Mouse (Mus musculus) liver, embryonic 15.5 days (tissue): ENCODE results near the gene Col4a3. TPM values are rescaled to one million over a fixed set of nuclear protein-coding genes. Genes with fewer than 3 reads are reported as not detected.

Experiments
- ATAC-seq: fragments of 200-750 bp; cut with Nextera tagmentation; 2 replicates; pipeline ENCODE4 v1.8.0; 2017; ENCODE audit warnings: moderate number of reproducible peaks, mild to moderate bottlenecking, moderate library complexity; ENCODE audit not compliant: insufficient read depth
- H3K27ac ChIP-seq: fragments of 300-500 bp; sonication (generic); replicated peaks from 2 replicates; pipeline ENCODE4 v1.5.1; 2015; ENCODE audit warnings: mild to moderate bottlenecking, inconsistent platforms
- H3K27me3 ChIP-seq: fragments of 300-500 bp; sonication (generic); 2 replicates; pipeline ENCODE4 v1.6.1; 2015; ENCODE audit warnings: mild to moderate bottlenecking, inconsistent platforms
- H3K36me3 ChIP-seq: fragments of 300-500 bp; sonication (generic); replicated peaks from 2 replicates; pipeline ENCODE4 v1.6.1; 2015; ENCODE audit warnings: moderate library complexity, mild to moderate bottlenecking, inconsistent platforms
- H3K4me1 ChIP-seq: fragments of 300-500 bp; sonication (generic); replicated peaks from 2 replicates; pipeline ENCODE4 v1.6.1; 2015; ENCODE audit warnings: inconsistent platforms
- H3K4me2 ChIP-seq: fragments of 300-500 bp; sonication (generic); 2 replicates; pipeline ENCODE4 v1.6.1; 2015; ENCODE audit warnings: moderate library complexity, mild to moderate bottlenecking, inconsistent platforms
- H3K4me3 ChIP-seq: fragments of 300-500 bp; sonication (generic); replicated peaks from 2 replicates; pipeline ENCODE4 v1.5.1; 2015; ENCODE audit warnings: mild to moderate bottlenecking, inconsistent platforms
- H3K9ac ChIP-seq: fragments of 300-500 bp; sonication (generic); 2 replicates; pipeline ENCODE4 v1.6.1; 2015; ENCODE audit warnings: moderate library complexity, mild to moderate bottlenecking, inconsistent platforms
- H3K9me3 ChIP-seq: fragments of 300-500 bp; sonication (generic); replicated peaks from 2 replicates; pipeline ENCODE4 v1.6.1; 2016; ENCODE audit warnings: inconsistent platforms
- whole genome bisulfite sequencing: fragments of 180-500 bp; shearing (Covaris S2); methylation state at CpG from one replicate; pipeline ENCODE4 v1.1.7; 2015; ENCODE audit warnings: mixed read lengths; ENCODE audit not compliant: insufficient replicate concordance; 5-methylcytosine and 5-hydroxymethylcytosine counted together
- polyA plus RNA-seq: library from polyadenylated mRNA; unstranded; fragments of >200 nt; fragmentation: Nextera tagmentation; extraction: Ambion mirVana; gene quantifications from 2 replicates; pipeline ENCODE4 v1.2.1, GENCODE M21; 2015

Gene Col4a3
- polyA plus RNA-seq, 1 experiment from 2014 or later, result 0.21 TPM

GRCm38 (mm10) chr1:82686866-82687265 lies 100.1 kb downstream of the Col4a3 start:
- no peak for ATAC-seq
- H3K36me3 ChIP-seq, result no peaks in the 10 kb centered on the region
- H3K27ac ChIP-seq, result no peak overlapping the region
- H3K9ac ChIP-seq, result no peak overlapping the region
- no peaks in the 10 kb centered on the region for H3K9me3 ChIP-seq
- peaks cover 3% of the 10 kb centered on the region; the same call in 1 of the 2 replicates for H3K4me1 ChIP-seq
- H3K4me3 ChIP-seq, result no peak overlapping the region
- no peak overlapping the region for H3K4me2 ChIP-seq
- no peaks in the 10 kb centered on the region for H3K27me3 ChIP-seq
- WGBS, result 29% methylated on average over 2 of the region's 2 CpGs

GRCm38 (mm10) chr1:82687931-82688330 lies 101.2 kb downstream of the Col4a3 start:
- 73% methylated on average over 6 of the region's 6 CpGs for WGBS
- no peak overlapping the region for H3K4me3 ChIP-seq
- H3K9me3 ChIP-seq, result no peaks in the 10 kb centered on the region

GRCm38 (mm10) chr1:82695915-82696314 lies 109.2 kb downstream of the Col4a3 start:
- Histone ChIP-seq H3K4me1 (no peaks in the 10 kb centered on the region), H3K9me3 (no peaks in the 10 kb centered on the region), H3K9ac (no peak overlapping the region), H3K27me3 (no peaks in the 10 kb centered on the region), H3K4me2 (no peak overlapping the region), H3K27ac (no peak overlapping the region), H3K36me3 (no peaks in the 10 kb centered on the region), H3K4me3 (no peak overlapping the region)
- whole genome bisulfite sequencing, result 39% methylated on average over 3 of the region's 3 CpGs
- ATAC-seq, result no peak

More at GRCm38 (mm10) chr1:82687931-82688330, 101.2 kb downstream of the Col4a3 start:
- Histone ChIP-seq H3K36me3 (no peaks in the 10 kb centered on the region), H3K27me3 (no peaks in the 10 kb centered on the region), H3K4me1 (peaks cover 3% of the 10 kb centered on the region; the same call in 1 of the 2 replicates), H3K27ac (no peak overlapping the region), H3K9ac (no peak overlapping the region), H3K4me2 (no peak overlapping the region)
- ATAC-seq, result no peak

DNA sequence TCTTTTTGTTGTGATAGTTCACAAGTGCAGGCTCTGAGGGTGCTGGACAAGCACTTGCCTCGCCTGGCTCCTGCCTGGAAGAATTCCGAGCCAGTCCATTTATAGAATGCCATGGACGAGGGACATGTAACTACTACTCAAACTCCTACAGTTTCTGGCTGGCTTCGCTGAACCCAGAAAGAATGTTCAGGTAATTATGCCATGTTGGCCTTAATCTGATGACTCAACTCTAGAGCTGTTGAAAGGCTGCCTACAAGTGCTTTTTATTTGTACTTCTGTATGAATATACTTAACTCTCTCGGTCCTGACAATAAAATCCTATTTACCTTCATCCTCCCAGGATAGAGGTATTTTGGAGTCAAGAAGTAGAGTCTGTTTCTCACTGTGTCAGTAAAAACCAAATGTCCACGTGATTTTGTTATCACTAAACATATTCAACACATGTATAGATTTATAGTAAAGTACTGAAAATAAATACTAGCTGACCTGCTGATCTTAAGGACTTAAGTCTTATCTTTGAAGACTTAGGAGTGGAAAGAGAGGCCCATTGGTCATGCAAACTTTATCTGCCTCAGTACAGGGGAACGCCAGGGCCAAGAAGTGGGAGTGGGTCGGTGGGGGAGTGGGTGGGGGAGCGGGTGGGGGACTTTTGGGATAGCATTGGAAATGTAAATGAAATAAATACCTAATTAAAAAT lies 131.2 kb downstream of the Col4a3 start:
- 46% methylated on average over 9 of the region's 9 CpGs for WGBS
- Histone ChIP-seq H3K36me3 (no peaks in the 10 kb centered on the region), H3K27ac (no peak overlapping the region), H3K4me1 (peaks cover 20% of the 10 kb centered on the region), H3K27me3 (peaks cover 6% of the 10 kb centered on the region; the same call in 1 of the 2 replicates), H3K4me3 (no peak overlapping the region), H3K4me2 (no peak overlapping the region), H3K9me3 (no peaks in the 10 kb centered on the region), H3K9ac (no peak overlapping the region)
- ATAC-seq, result peak; percentile 71; the same call in 1 of the 2 replicates

DNA sequence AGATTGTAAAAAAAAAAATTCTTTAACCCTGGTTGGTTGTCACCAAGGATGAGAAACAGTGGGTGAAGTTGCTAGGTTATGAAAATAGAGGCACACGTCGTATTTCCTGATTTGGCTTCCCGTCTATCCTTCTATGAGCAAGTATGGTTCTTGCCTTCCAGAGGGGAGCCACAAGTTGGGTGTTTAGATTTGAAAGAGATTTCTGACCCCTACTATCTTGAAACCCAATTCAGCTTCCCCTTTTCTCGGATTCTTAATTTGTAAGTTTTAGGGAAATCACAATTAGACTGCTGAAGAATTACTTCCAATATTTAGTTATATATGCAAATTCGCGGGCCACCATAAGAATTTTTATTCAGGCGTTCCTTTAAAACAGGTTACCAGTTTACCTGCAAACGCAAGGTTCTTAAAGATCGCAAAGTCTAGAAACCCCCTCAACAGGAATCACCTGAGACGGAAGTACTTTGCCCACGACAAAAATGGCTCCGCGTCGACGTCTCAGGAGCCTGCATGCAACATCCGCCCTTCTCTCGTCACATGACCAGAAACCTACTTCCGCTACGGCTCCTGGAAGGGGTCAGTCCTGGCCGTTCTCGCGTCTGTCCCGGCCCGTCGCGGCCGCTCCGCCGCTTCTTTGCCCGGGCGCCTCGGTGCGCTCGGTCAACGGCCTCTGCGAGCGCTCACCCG lies 137.8 kb downstream of the Col4a3 start, which contains the start of gene Mff:
TSS of gene Mff (plus strand) at position 552 of the 687 bp plus-strand sequence.
- peaks cover 7% of the 10 kb centered on the region; the same call in 1 of the 2 replicates for H3K27me3 ChIP-seq
- H3K36me3 ChIP-seq, result peaks cover 18% of the 10 kb centered on the region
- ATAC-seq, result peak; percentile 97
- WGBS, result 8% methylated on average over 38 of the region's 38 CpGs
- H3K9ac ChIP-seq, result peak within 1 kb of the TSS; percentile 97
- peak within 1 kb of the TSS; percentile 94 for H3K27ac ChIP-seq
- H3K4me1 ChIP-seq, result peaks cover 23% of the 10 kb centered on the region
- H3K9me3 ChIP-seq, result no peaks in the 10 kb centered on the region
- H3K4me3 ChIP-seq, result peak within 1 kb of the TSS; percentile 86
- peak within 1 kb of the TSS; percentile 73 for H3K4me2 ChIP-seq

GRCm38 (mm10) chr1:82725026-82725874 lies 138.5 kb downstream of the Col4a3 start:
- peaks cover 7% of the 10 kb centered on the region; the same call in 1 of the 2 replicates for H3K27me3 ChIP-seq
- peak; percentile 97 for ATAC-seq
- H3K9me3 ChIP-seq, result no peaks in the 10 kb centered on the region
- peaks cover 18% of the 10 kb centered on the region for H3K4me1 ChIP-seq
- peaks cover 25% of the 10 kb centered on the region for H3K36me3 ChIP-seq
- H3K4me2 ChIP-seq, result peak overlapping the region; percentile 73
- H3K4me3 ChIP-seq, result peak overlapping the region; percentile 86
- peak overlapping the region; percentile 97 for H3K9ac ChIP-seq
- 1% methylated on average over 37 of the region's 37 CpGs for WGBS
- peak overlapping the region; percentile 94 for H3K27ac ChIP-seq

- Histone ChIP-seq H3K27me3 (peaks cover 7% of the 10 kb centered on the region; the same call in 1 of the 2 replicates), H3K36me3 (peaks cover 30% of the 10 kb centered on the region), H3K9ac (peak overlapping the region; percentile 97), H3K27ac (peak overlapping the region; percentile 94), H3K4me3 (peak overlapping the region; percentile 86), H3K9me3 (no peaks in the 10 kb centered on the region), H3K4me2 (peak overlapping the region; percentile 73), H3K4me1 (peaks cover 18% of the 10 kb centered on the region)
- WGBS, result 11% methylated on average over 4 of the region's 4 CpGs
- peak; percentile 40 for ATAC-seq
These were observed 139.1 kb downstream of the Col4a3 start for GRCm38 (mm10) chr1:82725875-82726185.

DNA sequence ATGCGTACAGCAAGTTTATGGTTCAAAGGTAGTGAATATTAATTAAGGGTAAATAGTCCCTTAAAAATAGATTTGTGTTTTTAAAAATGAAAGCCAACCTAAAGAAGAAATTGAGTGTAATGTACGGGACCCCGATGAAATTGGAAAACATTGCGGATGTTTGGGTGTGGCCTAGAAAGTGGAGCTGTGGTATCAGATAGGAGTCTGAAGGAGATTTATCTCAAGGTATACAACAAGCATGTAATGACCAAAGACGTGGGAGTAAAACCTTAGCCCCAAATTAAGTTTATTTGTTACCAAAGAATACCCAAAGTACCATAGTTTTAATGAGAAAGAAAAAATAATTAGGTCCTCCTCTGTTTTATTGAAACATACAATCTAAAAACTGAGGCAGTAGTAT lies 139.8 kb downstream of the Col4a3 start:
- Histone ChIP-seq H3K9ac (peak overlapping the region; percentile 97; the same call in 1 of the 2 replicates), H3K9me3 (no peaks in the 10 kb centered on the region), H3K4me1 (peaks cover 18% of the 10 kb centered on the region), H3K4me2 (peak overlapping the region; percentile 73), H3K4me3 (peak overlapping the region; percentile 86), H3K36me3 (peaks cover 37% of the 10 kb centered on the region), H3K27ac (peak overlapping the region; percentile 94), H3K27me3 (peaks cover 7% of the 10 kb centered on the region; the same call in 1 of the 2 replicates)
- ATAC-seq, result no peak
- WGBS, result 29% methylated on average over 5 of the region's 5 CpGs

- WGBS, result 49% methylated on average over 1 of the region's 1 CpGs
- H3K27me3 ChIP-seq, result no peaks in the 10 kb centered on the region
- H3K4me3 ChIP-seq, result no peak overlapping the region
- H3K9me3 ChIP-seq, result no peaks in the 10 kb centered on the region
- peaks cover 91% of the 10 kb centered on the region for H3K36me3 ChIP-seq
- no peak overlapping the region for H3K9ac ChIP-seq
- peak; percentile 37; the same call in 1 of the 2 replicates for ATAC-seq
- no peak overlapping the region for H3K4me2 ChIP-seq
- no peak overlapping the region for H3K27ac ChIP-seq
- peaks cover 12% of the 10 kb centered on the region; the same call in 1 of the 2 replicates for H3K4me1 ChIP-seq
These were observed 146.6 kb downstream of the Col4a3 start for GRCm38 (mm10) chr1:82733357-82733756.

DNA sequence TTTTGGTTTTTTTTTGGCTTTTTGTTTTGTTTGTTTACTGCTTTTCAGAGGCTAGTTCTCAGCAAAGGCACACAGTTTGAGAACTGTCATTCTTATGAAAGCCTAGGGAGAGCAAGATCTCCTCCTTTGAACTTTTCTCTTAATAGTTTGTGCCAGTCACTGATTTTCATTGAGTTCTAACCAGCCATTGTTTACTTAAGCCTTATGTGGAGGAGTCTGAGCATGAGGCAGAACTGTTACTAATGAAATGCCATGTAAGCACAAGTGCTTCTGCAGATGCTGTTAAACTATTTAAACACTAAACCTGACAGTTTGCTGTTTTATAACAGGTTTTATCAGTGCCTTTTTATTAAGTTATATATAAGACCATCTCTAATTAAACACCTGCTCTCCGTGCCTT lies 151.3 kb downstream of the Col4a3 start:
- Histone ChIP-seq H3K4me3 (no peak overlapping the region), H3K4me2 (no peak overlapping the region), H3K9me3 (no peaks in the 10 kb centered on the region), H3K36me3 (peaks cover 79% of the 10 kb centered on the region), H3K27me3 (no peaks in the 10 kb centered on the region), H3K9ac (no peak overlapping the region), H3K27ac (no peak overlapping the region), H3K4me1 (0 out of 2 replicates have a peak, but pooled peaks cover 4% of the 10 kb centered on the region)
- WGBS, result 81% methylated on average over 1 of the region's 1 CpGs
- no peak for ATAC-seq
